Comparison of ENCODE assay signal across 16 mouse cellular contexts in the genomic region with DNA sequence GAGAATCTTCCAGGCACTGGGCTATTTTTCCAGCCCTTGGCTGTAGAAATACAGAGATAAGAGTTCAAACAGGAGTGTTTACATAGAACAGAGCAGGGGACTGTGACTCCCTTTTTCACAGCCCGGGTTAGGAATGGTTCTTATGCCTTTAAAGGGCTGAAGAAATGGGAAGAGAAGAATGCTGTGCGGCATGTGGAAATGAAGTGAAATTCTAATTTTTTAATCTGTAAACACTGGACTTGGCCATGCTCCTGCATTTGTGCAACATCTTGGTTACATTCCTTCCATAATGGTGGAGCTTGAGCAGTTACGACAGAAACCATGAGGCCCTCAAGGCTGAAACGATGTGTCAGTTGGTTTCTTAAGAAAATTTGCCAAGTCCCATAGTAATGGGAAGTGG.
"Had no signal": no experiment of that assay in that cellular context is flagged by ENCODE, and none has a peak within 500 bp of the region (broad histone marks: within the 10 kb centered on the region; RNA-seq: fewer than 3 reads in every experiment).

No protein-coding gene starts in this region.

- H3K9ac ChIP-seq: limb, embryonic 12.5 days; liver, embryonic 13.5 days; liver, postnatal 0 days; neural tube, embryonic 15.5 days had no signal

- ATAC-seq: liver, postnatal 0 days had no signal

- DNase-seq: kidney, adult 11 months; kidney, postnatal 10 days; kidney, postnatal 4 days; liver; liver, embryonic 13.5 days; liver, postnatal 0 days; midbrain, embryonic 14.5 days; right cerebral cortex, adult 18-20 months; thymus, adult 18-20 months; thymus, postnatal 25 days had no signal

- H3K4me1 ChIP-seq: liver, embryonic 13.5 days; midbrain, embryonic 10.5 days had no signal

- H3K4me2 ChIP-seq: limb, embryonic 12.5 days; liver, embryonic 13.5 days; neural tube, embryonic 15.5 days had no signal

- H3K4me3 ChIP-seq: layer of hippocampus, adult 2 months; limb, embryonic 12.5 days; liver, embryonic 13.5 days; midbrain, embryonic 10.5 days; myocyte; neural tube, embryonic 15.5 days had no signal

- H3K27me3 ChIP-seq: limb, embryonic 12.5 days; liver, embryonic 13.5 days; neural tube, embryonic 15.5 days had no signal

- H3K36me3 ChIP-seq: limb, embryonic 12.5 days; liver, embryonic 13.5 days; midbrain, embryonic 10.5 days; neural tube, embryonic 15.5 days had no signal

- H3K27ac ChIP-seq: layer of hippocampus, adult 2 months; limb, embryonic 12.5 days; liver, embryonic 13.5 days; midbrain, embryonic 10.5 days; neural tube, embryonic 15.5 days; stomach, postnatal 0 days had no signal

- H3K9me3 ChIP-seq: liver, embryonic 13.5 days; midbrain, embryonic 10.5 days; neural tube, embryonic 15.5 days had no signal
